Mouse (Mus musculus): ENCODE results near the gene Ahdc1. TPM values are rescaled to one million over a fixed set of nuclear protein-coding genes. Genes with fewer than 3 reads are reported as not detected.

Ahdc1 gene
- total and polyA plus RNA-seq, 3 experiments: 2.5 to 8.8 TPM; not detected in 1

GRCm38 (mm10) chr4:132974904-132975303 is 36.2 kb upstream of the Ahdc1 start:
- H3K4me1 ChIP-seq (ENCODE audit: control insufficient read depth in 1 of 2, insufficient read depth in 2 of 2, low read length in 2 of 2): peaks cover 0 to 3% of the 10 kb centered on the region in 2 experiments; a peak in 1 of 4 replicates

GRCm38 (mm10) chr4:132975791-132976190 is 35.3 kb upstream of the Ahdc1 start:
- no peak for DNase-seq (ENCODE audit: low read depth, low spot score)
- H3K9ac ChIP-seq (ENCODE audit: control insufficient read depth, low read depth, low read length, poor library complexity, severe bottlenecking): no peak overlapping the region
- H3K4me3 ChIP-seq (ENCODE audit: control insufficient read depth in 1 of 2, insufficient read depth in 1 of 2, low read depth in 2 of 2, low read length in 2 of 2): no peak overlapping the region
- H3K4me1 ChIP-seq (ENCODE audit: control insufficient read depth in 1 of 2, insufficient read depth in 2 of 2, low read length in 2 of 2): peaks cover 0 to 3% of the 10 kb centered on the region in 2 experiments; a peak in 1 of 4 replicates
- no peaks in the 10 kb centered on the region for H3K36me3 ChIP-seq (ENCODE audit: control insufficient read depth in 1 of 2, insufficient read depth in 2 of 2, low read length in 2 of 2)
- no peaks in the 10 kb centered on the region for H3K9me3 ChIP-seq (replicated peaks; ENCODE audit: insufficient read depth, low read length)
- peaks cover 17 to 26% of the 10 kb centered on the region in 2 experiments for H3K27me3 ChIP-seq (ENCODE audit: control insufficient read depth in 1 of 2, insufficient read depth in 2 of 2, low read length in 2 of 2)
- no peak overlapping the region for H3K27ac ChIP-seq (ENCODE audit: control insufficient read depth, low read depth, low read length)
- no peaks in the 10 kb centered on the region for H3K79me2 ChIP-seq (ENCODE audit: control insufficient read depth, insufficient read depth, low read length, poor library complexity)
- no peak for TF ChIP-seq JUND (IDR thresholded peaks at IDR 0.05; ENCODE audit: low read depth, low read length)
- TF ChIP-seq MYB (IDR thresholded peaks at IDR 0.05; ENCODE audit: low read depth, low read length): no peak
- TF ChIP-seq CHD1 (IDR thresholded peaks at IDR 0.05; ENCODE audit: low read depth, low read length): no peak
- TF ChIP-seq POLR2AphosphoS5 (IDR thresholded peaks at IDR 0.05; ENCODE audit: borderline replicate concordance, low read depth, low read length): no peak
- TF ChIP-seq CHD2 (IDR thresholded peaks at IDR 0.05; ENCODE audit: low read length): no peak
- TF ChIP-seq TBP (IDR thresholded peaks at IDR 0.05; ENCODE audit: low read depth, low read length): no peak
- no peak for TF ChIP-seq UBTF (IDR thresholded peaks at IDR 0.05; ENCODE audit: borderline replicate concordance, insufficient read depth, low read depth, low read length)
- no peak for TF ChIP-seq USF2 (IDR thresholded peaks at IDR 0.05; ENCODE audit: borderline replicate concordance in 1 of 2, insufficient read depth in 1 of 2, low read depth in 1 of 2, low read length in 2 of 2)
- no peak for TF ChIP-seq ETS1 (IDR thresholded peaks at IDR 0.05; ENCODE audit: low read depth, low read length)
- no peak for TF ChIP-seq MEF2A (IDR thresholded peaks at IDR 0.05; ENCODE audit: extremely low read depth, insufficient replicate concordance, low read depth, low read length, poor library complexity, severe bottlenecking)
- TF ChIP-seq KAT2A (conservative IDR thresholded peaks at IDR 0.05; ENCODE audit: low read depth, low read length): no peak
- no peak for TF ChIP-seq MAFK (IDR thresholded peaks at IDR 0.05; ENCODE audit: borderline replicate concordance, low read depth, low read length)

More at GRCm38 (mm10) chr4:132974904-132975303, 36.2 kb upstream of the Ahdc1 start:
- H3K27ac ChIP-seq (ENCODE audit: control insufficient read depth, low read depth, low read length): no peak overlapping the region
- no peak for DNase-seq (ENCODE audit: low read depth, low spot score)
- peaks cover 14 to 26% of the 10 kb centered on the region in 2 experiments for H3K27me3 ChIP-seq (ENCODE audit: control insufficient read depth in 1 of 2, insufficient read depth in 2 of 2, low read length in 2 of 2)
- no peaks in the 10 kb centered on the region for H3K9me3 ChIP-seq (replicated peaks; ENCODE audit: insufficient read depth, low read length)
- no peak overlapping the region for H3K9ac ChIP-seq (ENCODE audit: control insufficient read depth, low read depth, low read length, poor library complexity, severe bottlenecking)
- H3K4me3 ChIP-seq (ENCODE audit: control insufficient read depth in 1 of 2, insufficient read depth in 1 of 2, low read depth in 2 of 2, low read length in 2 of 2): no peak overlapping the region
- no peaks in the 10 kb centered on the region for H3K36me3 ChIP-seq (ENCODE audit: control insufficient read depth in 1 of 2, insufficient read depth in 2 of 2, low read length in 2 of 2)
- TF ChIP-seq POLR2AphosphoS5 (IDR thresholded peaks at IDR 0.05; ENCODE audit: borderline replicate concordance, low read depth, low read length) (no peak), USF2 (IDR thresholded peaks at IDR 0.05; ENCODE audit: borderline replicate concordance in 1 of 2, insufficient read depth in 1 of 2, low read depth in 1 of 2, low read length in 2 of 2) (no peak), MAZ (IDR thresholded peaks at IDR 0.05; ENCODE audit: low read depth, low read length) (no peak), MYB (IDR thresholded peaks at IDR 0.05; ENCODE audit: low read depth, low read length) (no peak), SMC3 (IDR thresholded peaks at IDR 0.05; ENCODE audit: low read depth, low read length) (no peak), MEF2A (IDR thresholded peaks at IDR 0.05; ENCODE audit: extremely low read depth, insufficient replicate concordance, low read depth, low read length, poor library complexity, severe bottlenecking) (no peak), TAL1 (IDR thresholded peaks at IDR 0.05; ENCODE audit: low read length) (no peak), NELFE (IDR thresholded peaks at IDR 0.05; ENCODE audit: low read depth, low read length) (no peak)
- H3K79me2 ChIP-seq (ENCODE audit: control insufficient read depth, insufficient read depth, low read length, poor library complexity): no peaks in the 10 kb centered on the region

Measured in MEL (cell line).